Mouse (Mus musculus) lung, embryonic 14.5 days (tissue): ENCODE results near the gene Myt1. TPM values are rescaled to one million over a fixed set of nuclear protein-coding genes. Genes with fewer than 3 reads are reported as not detected.

Experiments used
- ATAC-seq: fragments of 200-750 bp; cut with Nextera tagmentation; 2 replicates; pipeline ENCODE4 v1.8.0; 2017; ENCODE audit warnings: mild to moderate bottlenecking, moderate TSS enrichment, moderate library complexity; ENCODE audit not compliant: insufficient read depth
- DNase-seq: peaks from one replicate; pipeline ENCODE4 v3.0.0-alpha.2; 2015
- H3K27ac ChIP-seq: fragments of 300-500 bp; sonication (generic); 2 replicates; pipeline ENCODE4 v1.5.1; 2014; ENCODE audit warnings: low read depth, mild to moderate bottlenecking, moderate library complexity
- H3K27me3 ChIP-seq: fragments of 300-500 bp; sonication (generic); 2 replicates; pipeline ENCODE4 v1.6.1; 2014; ENCODE audit warnings: low read length, control low read depth; ENCODE audit not compliant: insufficient read depth
- H3K36me3 ChIP-seq: fragments of 300-500 bp; sonication (generic); 2 replicates; pipeline ENCODE4 v1.6.1; 2014; ENCODE audit warnings: control low read depth; ENCODE audit not compliant: insufficient read depth
- H3K4me1 ChIP-seq: fragments of 300-500 bp; sonication (generic); 2 replicates; pipeline ENCODE4 v1.6.1; 2014; ENCODE audit warnings: antibody characterized with exemption, control low read depth; ENCODE audit not compliant: insufficient read depth
- H3K4me2 ChIP-seq: fragments of 300-500 bp; sonication (generic); 2 replicates; pipeline ENCODE4 v1.6.1; 2014; ENCODE audit warnings: mild to moderate bottlenecking
- H3K4me3 ChIP-seq: fragments of 300-500 bp; sonication (generic); 2 replicates; pipeline ENCODE4 v1.5.1; 2014; ENCODE audit warnings: low read depth, low read length
- H3K9ac ChIP-seq: fragments of 300-500 bp; sonication (generic); 2 replicates; pipeline ENCODE4 v1.6.1; 2014
- H3K9me3 ChIP-seq: fragments of 300-500 bp; sonication (generic); 2 replicates; pipeline ENCODE4 v1.6.1; 2016; ENCODE audit warnings: low read depth, low read length, control low read depth
- CTCF ChIP-seq: IDR thresholded peaks from 2 replicates; pipeline ENCODE4 v1.5.1; 2016; ENCODE audit warnings: antibody characterized with exemption, low read depth
- WGBS: fragments of 180-500 bp; shearing (Covaris S2); extraction: QIAGEN DNeasy Blood & Tissue Kit; methylation state at CpG from one replicate; pipeline ENCODE4 v1.1.7; 2014; 5-methylcytosine and 5-hydroxymethylcytosine counted together
- polyA plus RNA-seq: library from polyadenylated mRNA; unstranded; fragments of >200 nt; fragmentation: Nextera tagmentation; extraction: Ambion mirVana; gene quantifications from 2 replicates; pipeline ENCODE4 v1.2.1, GENCODE M21; 2014

The Myt1 gene
- polyA plus RNA-seq, 1 experiment from 2014 or later, result 0.25 TPM

- Histone ChIP-seq H3K9ac (no peak overlapping the region), H3K9me3 (no peaks in the 10 kb centered on the region), H3K4me1 (no peaks in the 10 kb centered on the region), H3K27ac (no peak overlapping the region), H3K27me3 (no peaks in the 10 kb centered on the region), H3K36me3 (no peaks in the 10 kb centered on the region), H3K4me3 (no peak overlapping the region), H3K4me2 (no peak overlapping the region)
- no peak for ATAC-seq
- peak; percentile 63 for DNase-seq
- WGBS, result under 1% methylated on average over 10 of the region's 10 CpGs
- no peak for TF ChIP-seq CTCF
These were observed 1.5 kb downstream of the Myt1 start for GRCm38 (mm10) chr2:181764600-181764999.

GRCm38 (mm10) chr2:181765251-181765650 lies 2.1 kb downstream of the Myt1 start:
- Histone ChIP-seq H3K9ac (no peak overlapping the region), H3K27me3 (no peaks in the 10 kb centered on the region), H3K4me3 (no peak overlapping the region), H3K36me3 (no peaks in the 10 kb centered on the region), H3K4me1 (no peaks in the 10 kb centered on the region), H3K9me3 (no peaks in the 10 kb centered on the region), H3K27ac (no peak overlapping the region), H3K4me2 (no peak overlapping the region)
- TF ChIP-seq CTCF, result no peak
- no peak for DNase-seq
- WGBS, result 86% methylated on average over 4 of the region's 4 CpGs
- no peak for ATAC-seq

GRCm38 (mm10) chr2:181766672-181767557 lies 3.8 kb downstream of the Myt1 start:
- DNase-seq (no peak), ATAC-seq (no peak)
- no peaks in the 10 kb centered on the region for H3K27me3 ChIP-seq
- no peak overlapping the region for H3K27ac ChIP-seq
- H3K4me1 ChIP-seq, result no peaks in the 10 kb centered on the region
- 52% methylated on average over 14 of the region's 14 CpGs for WGBS
- no peak overlapping the region for H3K4me2 ChIP-seq
- no peaks in the 10 kb centered on the region for H3K9me3 ChIP-seq
- H3K4me3 ChIP-seq, result no peak overlapping the region
- H3K9ac ChIP-seq, result no peak overlapping the region
- H3K36me3 ChIP-seq, result no peaks in the 10 kb centered on the region
- TF ChIP-seq CTCF, result no peak

- DNase-seq, result no peak
- ATAC-seq, result no peak
- no peaks in the 10 kb centered on the region for H3K27me3 ChIP-seq
- H3K9ac ChIP-seq, result no peak overlapping the region
- no peak overlapping the region for H3K27ac ChIP-seq
- H3K36me3 ChIP-seq, result no peaks in the 10 kb centered on the region
- H3K4me3 ChIP-seq, result no peak overlapping the region
- H3K4me2 ChIP-seq, result no peak overlapping the region
- TF ChIP-seq CTCF, result no peak
- no peaks in the 10 kb centered on the region for H3K9me3 ChIP-seq
- no peaks in the 10 kb centered on the region for H3K4me1 ChIP-seq
These were observed 5.3 kb downstream of the Myt1 start for GRCm38 (mm10) chr2:181768451-181768850.

GRCm38 (mm10) chr2:181769397-181769796 lies 6.3 kb downstream of the Myt1 start:
- DNase-seq (no peak), ATAC-seq (no peak)
- Histone ChIP-seq H3K9me3 (no peaks in the 10 kb centered on the region), H3K27ac (no peak overlapping the region), H3K4me2 (no peak overlapping the region), H3K4me3 (no peak overlapping the region), H3K36me3 (no peaks in the 10 kb centered on the region), H3K27me3 (no peaks in the 10 kb centered on the region), H3K4me1 (no peaks in the 10 kb centered on the region), H3K9ac (no peak overlapping the region)
- WGBS, result 86% methylated on average over 2 of the region's 2 CpGs
- TF ChIP-seq CTCF, result no peak

- ATAC-seq, result no peak
- no peak overlapping the region for H3K9ac ChIP-seq
- H3K4me3 ChIP-seq, result no peak overlapping the region
- H3K9me3 ChIP-seq, result no peaks in the 10 kb centered on the region
- no peaks in the 10 kb centered on the region for H3K27me3 ChIP-seq
- H3K4me2 ChIP-seq, result no peak overlapping the region
- WGBS, result 62% methylated on average over 2 of the region's 2 CpGs
- no peaks in the 10 kb centered on the region for H3K36me3 ChIP-seq
- no peak for TF ChIP-seq CTCF
- H3K27ac ChIP-seq, result no peak overlapping the region
- no peak for DNase-seq
- H3K4me1 ChIP-seq, result no peaks in the 10 kb centered on the region
These were observed 10.1 kb downstream of the Myt1 start for GRCm38 (mm10) chr2:181773203-181773602.

GRCm38 (mm10) chr2:181775786-181776185 lies 12.7 kb downstream of the Myt1 start:
- 63% methylated on average over 1 of the region's 1 CpGs for WGBS
- H3K9ac ChIP-seq, result no peak overlapping the region

More at GRCm38 (mm10) chr2:181775786-181776185, 12.7 kb downstream of the Myt1 start:
- no peaks in the 10 kb centered on the region for H3K9me3 ChIP-seq
- DNase-seq (no peak), ATAC-seq (no peak)
- H3K4me1 ChIP-seq, result no peaks in the 10 kb centered on the region
- no peak for TF ChIP-seq CTCF
- H3K27ac ChIP-seq, result no peak overlapping the region
- no peaks in the 10 kb centered on the region for H3K27me3 ChIP-seq
- no peaks in the 10 kb centered on the region for H3K36me3 ChIP-seq
- no peak overlapping the region for H3K4me2 ChIP-seq
- no peak overlapping the region for H3K4me3 ChIP-seq
